Mouse (Mus musculus) layer of hippocampus, postnatal 10 days (tissue): ENCODE measurements around the gene Arl13a. TPM values are rescaled to one million over a fixed set of nuclear protein-coding genes. Genes with fewer than 3 reads are reported as not detected.

ENCODE experiments used
- total RNA-seq, 2 experiments: library from RNA; stranded (reverse); gene quantifications; 2 replicates each; pipeline ENCODE4 v1.2.3; 2021

Gene Arl13a
- total RNA-seq, 2 experiments from 2014 or later, result not detected

Other genes starting within 250 kb of the Arl13a start
- gene Sytl4, start 205.7 kb upstream of the Arl13a start, total RNA-seq, result 1 to 10 TPM in 1 of 2 experiments, under 1 TPM in 1; 0.32 to 1.0 TPM
- 100 to 1,000 TPM; 110 to 144 TPM for gene Cstf2, start 128.3 kb upstream of the Arl13a start, total RNA-seq
- gene Xkrx, start 25.4 kb upstream of the Arl13a start, total RNA-seq, result under 1 TPM; 0.65 to 0.75 TPM
- not detected for gene Nox1, start 34.5 kb downstream of the Arl13a start, total RNA-seq
- gene Trmt2b, start 89.5 kb downstream of the Arl13a start, total RNA-seq, result 1 to 10 TPM; 5.2 to 5.5 TPM
- 10 to 100 TPM; 74.9 to 86.7 TPM for gene Tmem35a, start 107.7 kb downstream of the Arl13a start, total RNA-seq
- gene Cenpi, start 120.6 kb downstream of the Arl13a start, total RNA-seq, result 1 to 10 TPM; 1.4 to 1.9 TPM
- 10 to 100 TPM; 40.3 to 40.6 TPM for gene Drp2, start 217.1 kb downstream of the Arl13a start, total RNA-seq